Mouse (Mus musculus): ENCODE results near the gene Celf2. TPM values are rescaled to one million over a fixed set of nuclear protein-coding genes. Genes with fewer than 3 reads are reported as not detected.

Celf2 gene
- polyA plus RNA-seq, 1 experiment from 2014 or later: 191 TPM

- WGBS: 49% methylated on average over 5 of the region's 5 CpGs
- no peaks in the 10 kb centered on the region; the same call in 1 of the 2 replicates for H3K9me3 ChIP-seq (ENCODE audit: control insufficient read depth, low read length)
- H3K4me1 ChIP-seq (ENCODE audit: control insufficient read depth, insufficient read depth, low read length): peaks cover 52% of the 10 kb centered on the region
- no peak overlapping the region for H3K4me3 ChIP-seq (replicated peaks; ENCODE audit: low read depth, low read length)
- ATAC-seq (ENCODE audit: low FRiP score, low TSS enrichment) (no peak), DNase-seq (no peak)
- no peak overlapping the region for H3K9ac ChIP-seq (replicated peaks; ENCODE audit: low read length)
- no peaks in the 10 kb centered on the region for H3K36me3 ChIP-seq (ENCODE audit: control insufficient read depth, insufficient read depth, low read length)
- peak overlapping the region; percentile 18; the same call in 1 of the 2 replicates for H3K4me2 ChIP-seq (ENCODE audit: low read length)
- no peaks in the 10 kb centered on the region for H3K27me3 ChIP-seq (ENCODE audit: control insufficient read depth, insufficient read depth, low read length)
- no peak overlapping the region for H3K27ac ChIP-seq (replicated peaks; ENCODE audit: low read depth, low read length)
These were observed 632.8 kb downstream of the Celf2 start for GRCm38 (mm10) chr2:6876547-6876946.

DNA sequence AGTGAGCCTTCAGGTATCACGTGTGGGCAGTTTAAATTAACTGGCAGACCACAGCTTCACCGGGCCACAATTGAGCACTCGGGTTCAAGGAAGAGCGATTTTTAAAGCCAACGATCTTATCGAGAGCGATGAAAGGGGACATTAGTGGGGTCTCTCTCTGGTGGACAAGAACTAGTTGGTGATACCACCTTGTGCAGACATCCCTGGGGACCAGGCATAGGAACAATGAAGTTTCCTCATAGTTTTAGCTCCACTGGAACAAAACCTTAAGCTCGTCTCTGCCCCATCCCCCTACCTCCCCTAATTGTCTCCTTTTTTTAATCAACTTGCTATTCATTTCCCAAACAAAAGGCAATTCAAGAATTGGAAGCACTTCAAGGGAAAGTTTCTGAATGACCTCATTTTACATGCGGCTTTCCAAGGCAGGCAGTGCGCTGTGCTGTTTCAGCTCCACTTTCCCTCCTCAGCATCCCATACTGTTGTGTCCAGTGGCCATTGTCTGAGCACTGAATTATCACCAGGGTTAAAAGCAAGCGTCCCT is 634.2 kb downstream of the Celf2 start:
- Histone ChIP-seq H3K36me3 (ENCODE audit: control insufficient read depth, insufficient read depth, low read length) (no peaks in the 10 kb centered on the region), H3K27ac (replicated peaks; ENCODE audit: low read depth, low read length) (peak overlapping the region; percentile 55), H3K9ac (replicated peaks; ENCODE audit: low read length) (no peak overlapping the region; the same call in 1 of the 2 replicates), H3K4me1 (ENCODE audit: control insufficient read depth, insufficient read depth, low read length) (peaks cover 51% of the 10 kb centered on the region), H3K4me2 (ENCODE audit: low read length) (peak overlapping the region; percentile 46), H3K27me3 (ENCODE audit: control insufficient read depth, insufficient read depth, low read length) (no peaks in the 10 kb centered on the region), H3K4me3 (replicated peaks; ENCODE audit: low read depth, low read length) (peak overlapping the region; percentile 7; the same call in 1 of the 2 replicates), H3K9me3 (ENCODE audit: control insufficient read depth, low read length) (no peaks in the 10 kb centered on the region; the same call in 1 of the 2 replicates)
- DNase-seq: peak; percentile 77
- ATAC-seq (ENCODE audit: low FRiP score, low TSS enrichment): no peak
- WGBS: 3% methylated on average over 11 of the region's 11 CpGs

DNA sequence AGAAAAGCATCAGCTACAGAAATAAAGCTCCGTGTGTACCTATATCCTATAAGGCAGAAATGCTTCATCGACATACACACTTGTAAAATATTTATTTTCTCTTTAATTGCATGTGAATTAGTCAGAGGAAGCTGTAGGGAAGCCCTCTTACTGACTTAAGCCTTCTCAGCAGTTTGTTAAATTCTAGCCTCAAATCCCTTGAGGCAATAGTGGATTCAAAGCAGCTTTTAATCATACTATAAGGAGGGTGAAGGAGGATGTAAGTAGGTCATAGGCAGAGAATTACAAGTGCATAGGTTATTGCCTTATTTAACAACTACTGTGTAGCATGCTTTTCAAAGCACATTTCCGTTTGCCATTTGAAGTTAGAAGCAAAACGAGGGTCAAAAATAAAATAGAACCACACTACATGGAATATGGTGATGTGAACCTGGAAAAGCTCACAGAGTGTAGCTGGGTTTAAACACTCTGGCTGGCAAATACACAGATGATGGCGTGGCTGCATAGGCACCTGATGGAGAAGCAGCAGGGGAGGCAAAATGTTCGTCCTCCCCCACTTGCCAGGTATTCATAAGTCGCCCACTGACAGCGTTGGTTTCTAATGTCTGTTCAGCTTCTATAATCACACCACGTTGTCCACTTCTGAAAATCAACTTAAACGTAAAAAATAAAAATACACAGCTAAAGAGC is 635.0 kb downstream of the Celf2 start:
- H3K4me2 ChIP-seq (ENCODE audit: low read length): peak overlapping the region; percentile 46
- peaks cover 53% of the 10 kb centered on the region for H3K4me1 ChIP-seq (ENCODE audit: control insufficient read depth, insufficient read depth, low read length)
- no peak overlapping the region; the same call in 1 of the 2 replicates for H3K9ac ChIP-seq (replicated peaks; ENCODE audit: low read length)
- H3K27ac ChIP-seq (replicated peaks; ENCODE audit: low read depth, low read length): peak overlapping the region; percentile 55
- WGBS: 21% methylated on average over 10 of the region's 10 CpGs
- DNase-seq: peak; percentile 62
- H3K9me3 ChIP-seq (ENCODE audit: control insufficient read depth, low read length): no peaks in the 10 kb centered on the region; the same call in 1 of the 2 replicates
- H3K36me3 ChIP-seq (ENCODE audit: control insufficient read depth, insufficient read depth, low read length): no peaks in the 10 kb centered on the region
- no peak for ATAC-seq (ENCODE audit: low FRiP score, low TSS enrichment)
- H3K27me3 ChIP-seq (ENCODE audit: control insufficient read depth, insufficient read depth, low read length): no peaks in the 10 kb centered on the region
- H3K4me3 ChIP-seq (replicated peaks; ENCODE audit: low read depth, low read length): peak overlapping the region; percentile 7; the same call in 1 of the 2 replicates

DNA sequence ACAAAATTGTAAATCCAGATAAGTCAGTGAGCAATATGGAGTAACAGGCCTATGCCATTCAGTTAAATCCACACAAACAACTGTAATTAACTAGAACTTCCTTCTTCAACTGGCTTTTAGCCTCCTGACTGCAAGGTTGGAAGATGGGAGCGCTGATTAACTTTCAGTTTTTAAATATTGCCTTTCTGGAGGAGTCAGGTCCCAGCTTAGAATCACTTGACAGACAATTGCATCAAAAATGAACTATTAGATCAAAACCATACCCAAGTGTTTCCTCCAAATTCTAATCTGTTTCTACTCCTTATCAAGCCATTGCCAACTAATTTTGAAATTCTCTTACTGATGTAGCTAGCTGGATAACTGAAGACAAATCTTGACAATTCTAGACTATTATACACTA is 635.7 kb downstream of the Celf2 start:
- WGBS: 88% methylated on average over 1 of the region's 1 CpGs
- Histone ChIP-seq H3K27ac (replicated peaks; ENCODE audit: low read depth, low read length) (no peak overlapping the region), H3K36me3 (ENCODE audit: control insufficient read depth, insufficient read depth, low read length) (no peaks in the 10 kb centered on the region), H3K4me1 (ENCODE audit: control insufficient read depth, insufficient read depth, low read length) (peaks cover 59% of the 10 kb centered on the region), H3K27me3 (ENCODE audit: control insufficient read depth, insufficient read depth, low read length) (no peaks in the 10 kb centered on the region), H3K4me2 (ENCODE audit: low read length) (peak overlapping the region; percentile 46), H3K4me3 (replicated peaks; ENCODE audit: low read depth, low read length) (no peak overlapping the region), H3K9me3 (ENCODE audit: control insufficient read depth, low read length) (no peaks in the 10 kb centered on the region), H3K9ac (replicated peaks; ENCODE audit: low read length) (no peak overlapping the region)
- ATAC-seq (ENCODE audit: low FRiP score, low TSS enrichment) (no peak), DNase-seq (no peak)

DNA sequence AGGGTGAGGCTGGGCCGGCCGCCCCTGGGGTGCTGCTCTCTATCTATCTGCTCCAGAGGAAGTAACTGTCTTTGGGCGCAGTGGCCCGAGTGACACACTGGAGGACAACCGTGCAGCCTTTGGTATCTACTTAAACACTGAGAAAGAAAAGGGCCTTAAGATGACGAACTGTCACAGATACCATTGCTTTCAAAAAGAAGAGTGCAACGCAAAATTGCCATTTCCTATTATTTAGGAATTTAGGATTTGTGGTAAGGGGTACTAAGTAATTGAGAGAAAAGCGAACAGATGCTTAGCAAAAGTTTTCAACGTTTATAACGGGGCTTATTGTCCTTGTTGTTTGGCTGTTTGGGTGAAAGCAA is 636.5 kb downstream of the Celf2 start:
- peaks cover 65% of the 10 kb centered on the region for H3K4me1 ChIP-seq (ENCODE audit: control insufficient read depth, insufficient read depth, low read length)

DNA sequence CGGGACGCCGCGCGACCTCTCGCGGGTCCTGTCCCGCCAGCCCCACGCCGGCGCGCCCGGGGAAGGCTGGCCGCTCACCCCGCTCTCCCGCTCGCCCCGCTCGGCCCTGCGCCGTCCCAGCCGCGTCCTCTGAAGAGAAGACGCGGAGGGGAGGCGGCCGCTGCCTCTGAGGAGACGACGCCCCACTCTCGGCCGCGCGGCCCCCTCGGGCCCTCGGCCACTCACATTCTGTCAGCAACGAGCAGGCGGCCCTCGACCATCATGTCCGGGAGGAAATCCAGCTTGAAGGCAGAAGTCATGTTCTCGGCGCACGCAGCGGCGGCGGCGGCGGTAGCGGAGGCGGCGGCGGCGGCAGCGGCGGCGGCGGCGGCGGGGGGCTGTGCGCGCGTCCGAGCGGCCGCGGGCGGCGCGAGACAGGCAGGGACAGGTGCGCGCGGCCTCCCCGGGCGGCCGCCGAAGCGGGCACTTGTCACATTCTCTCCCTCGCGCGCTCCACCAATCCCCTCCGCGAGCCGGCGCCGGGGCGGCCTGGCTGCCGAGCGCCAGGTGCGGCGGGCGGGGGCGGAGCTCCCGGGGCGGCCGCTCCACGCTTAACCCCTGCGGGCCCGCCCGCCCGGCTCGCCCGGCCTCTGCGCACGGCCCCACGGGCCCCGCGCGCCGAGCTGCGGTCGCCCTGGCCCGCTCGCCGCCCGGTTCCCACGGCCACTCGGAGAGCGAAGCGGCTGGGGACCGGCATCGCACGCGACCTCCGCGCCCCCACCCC is 637.1 kb downstream of the Celf2 start:
- Histone ChIP-seq H3K36me3 (ENCODE audit: control insufficient read depth, insufficient read depth, low read length) (no peaks in the 10 kb centered on the region), H3K4me1 (ENCODE audit: control insufficient read depth, insufficient read depth, low read length) (peaks cover 70% of the 10 kb centered on the region), H3K9ac (replicated peaks; ENCODE audit: low read length) (peak overlapping the region; percentile 98), H3K4me2 (ENCODE audit: low read length) (peak overlapping the region; percentile 88), H3K9me3 (ENCODE audit: control insufficient read depth, low read length) (no peaks in the 10 kb centered on the region), H3K27ac (replicated peaks; ENCODE audit: low read depth, low read length) (peak overlapping the region; percentile 96), H3K27me3 (ENCODE audit: control insufficient read depth, insufficient read depth, low read length) (no peaks in the 10 kb centered on the region), H3K4me3 (replicated peaks; ENCODE audit: low read depth, low read length) (peak overlapping the region; percentile 94)
- ATAC-seq (ENCODE audit: low FRiP score, low TSS enrichment): peak; percentile 92
- DNase-seq: peak; percentile 91
- 0% methylated on average over 89 of the region's 124 CpGs for WGBS

More for the DNA sequence above, 636.5 kb downstream of the Celf2 start:
- 10% methylated on average over 10 of the region's 10 CpGs for WGBS
- peak overlapping the region; percentile 96 for H3K27ac ChIP-seq (replicated peaks; ENCODE audit: low read depth, low read length)
- ATAC-seq (ENCODE audit: low FRiP score, low TSS enrichment): no peak
- H3K36me3 ChIP-seq (ENCODE audit: control insufficient read depth, insufficient read depth, low read length): no peaks in the 10 kb centered on the region
- H3K4me3 ChIP-seq (replicated peaks; ENCODE audit: low read depth, low read length): peak overlapping the region; percentile 94
- no peaks in the 10 kb centered on the region for H3K27me3 ChIP-seq (ENCODE audit: control insufficient read depth, insufficient read depth, low read length)
- H3K9me3 ChIP-seq (ENCODE audit: control insufficient read depth, low read length): no peaks in the 10 kb centered on the region
- DNase-seq: no peak
- peak overlapping the region; percentile 88 for H3K4me2 ChIP-seq (ENCODE audit: low read length)
- H3K9ac ChIP-seq (replicated peaks; ENCODE audit: low read length): peak overlapping the region; percentile 98

DNA sequence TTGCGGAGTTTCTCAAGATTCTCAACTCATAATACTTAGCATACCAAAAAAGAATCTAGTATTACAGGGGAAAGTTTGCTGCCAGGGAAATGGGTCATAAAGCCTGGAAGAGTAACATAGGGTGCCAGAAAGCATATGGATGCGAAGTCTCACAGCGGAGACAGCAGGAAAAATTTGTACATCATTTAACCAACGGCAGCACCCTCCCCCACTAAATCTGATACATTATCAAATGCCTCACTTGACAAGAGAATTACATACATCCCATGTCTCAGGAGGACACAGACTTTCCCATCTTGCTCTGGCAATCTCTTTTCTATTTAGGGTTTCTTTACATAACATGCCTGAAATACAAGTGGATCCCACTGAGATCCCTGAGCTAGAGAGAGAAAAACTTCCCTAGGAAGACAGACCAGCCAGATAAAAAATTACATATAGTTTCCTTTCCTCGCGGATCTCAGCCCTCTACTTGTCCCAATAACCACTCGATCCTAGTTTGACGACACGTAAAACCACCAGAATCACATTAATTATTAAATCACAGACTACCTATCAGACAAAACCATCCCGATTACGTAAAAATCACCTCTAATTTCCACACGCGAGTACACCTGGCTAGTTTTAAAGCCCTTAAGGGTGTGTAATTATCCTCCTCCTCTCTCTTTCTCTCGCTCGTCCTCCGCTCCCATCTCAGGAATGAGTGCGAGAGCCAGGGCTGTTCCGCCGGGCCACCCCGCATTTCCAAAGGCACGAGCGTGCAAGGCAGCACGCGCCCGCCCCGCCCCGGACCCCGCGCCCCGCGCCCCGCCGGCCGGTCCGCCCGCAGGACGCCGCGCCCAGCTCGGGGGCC is 637.9 kb downstream of the Celf2 start:
- no peaks in the 10 kb centered on the region for H3K27me3 ChIP-seq (ENCODE audit: control insufficient read depth, insufficient read depth, low read length)
- peak; percentile 66 for ATAC-seq (ENCODE audit: low FRiP score, low TSS enrichment)
- WGBS: 2% methylated on average over 40 of the region's 40 CpGs
- no peaks in the 10 kb centered on the region for H3K36me3 ChIP-seq (ENCODE audit: control insufficient read depth, insufficient read depth, low read length)
- H3K4me3 ChIP-seq (replicated peaks; ENCODE audit: low read depth, low read length): peak overlapping the region; percentile 94
- H3K9me3 ChIP-seq (ENCODE audit: control insufficient read depth, low read length): no peaks in the 10 kb centered on the region
- peak; percentile 69 for DNase-seq
- H3K27ac ChIP-seq (replicated peaks; ENCODE audit: low read depth, low read length): peak overlapping the region; percentile 96
- peaks cover 71% of the 10 kb centered on the region for H3K4me1 ChIP-seq (ENCODE audit: control insufficient read depth, insufficient read depth, low read length)
- H3K4me2 ChIP-seq (ENCODE audit: low read length): peak overlapping the region; percentile 88
- peak overlapping the region; percentile 98 for H3K9ac ChIP-seq (replicated peaks; ENCODE audit: low read length)
